In the genomic region with DNA sequence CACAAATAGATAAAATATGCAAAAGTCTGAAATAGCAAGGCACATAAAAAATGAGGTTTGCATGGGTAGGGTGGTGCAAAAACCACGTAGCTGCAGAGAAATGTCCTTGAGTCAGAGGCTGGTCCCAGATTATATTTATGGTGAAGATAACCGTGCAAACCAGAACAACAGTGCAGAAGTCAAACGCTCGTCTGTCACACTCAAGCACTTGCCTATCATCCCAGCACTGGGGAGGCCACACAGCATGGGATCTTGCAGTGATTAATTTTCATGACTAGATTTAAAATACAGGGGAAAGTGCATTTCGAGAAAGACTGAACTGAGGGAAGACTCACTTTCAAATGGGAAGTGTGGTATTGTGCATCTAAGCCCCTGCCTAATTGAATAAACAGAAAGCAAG, we compare ENCODE assay signal across 19 mouse cellular contexts.
"Had no signal": no experiment of that assay in that cellular context is flagged by ENCODE, and none has a peak within 500 bp of the region (broad histone marks: within the 10 kb centered on the region; RNA-seq: fewer than 3 reads in every experiment).

No protein-coding gene starts in this region.

- H3K9ac ChIP-seq: limb, embryonic 12.5 days; limb, embryonic 15.5 days; liver, embryonic 14.5 days; liver, postnatal 0 days; lung, embryonic 14.5 days; neural tube, embryonic 12.5 days; neural tube, embryonic 15.5 days had no signal

- H3K9me3 ChIP-seq: limb, embryonic 12.5 days; limb, embryonic 15.5 days; megakaryocyte, embryonic 14.5 days; neural tube, embryonic 12.5 days; neural tube, embryonic 15.5 days had no signal

- H3K4me3 ChIP-seq: limb, embryonic 12.5 days; limb, embryonic 15.5 days; megakaryocyte, embryonic 14.5 days; neural tube, embryonic 12.5 days; neural tube, embryonic 15.5 days had no signal

- H3K27me3 ChIP-seq: limb, embryonic 12.5 days; limb, embryonic 15.5 days; megakaryocyte, embryonic 14.5 days; neural tube, embryonic 12.5 days; neural tube, embryonic 15.5 days had no signal

- H3K36me3 ChIP-seq: limb, embryonic 12.5 days; limb, embryonic 15.5 days; neural tube, embryonic 12.5 days; neural tube, embryonic 15.5 days had no signal

- ATAC-seq: liver, postnatal 0 days; lung, postnatal 0 days had no signal

- H3K27ac ChIP-seq: kidney, postnatal 0 days; limb, embryonic 12.5 days; limb, embryonic 15.5 days; liver, embryonic 14.5 days; macrophage; neural tube, embryonic 12.5 days; neural tube, embryonic 15.5 days had no signal

- DNase-seq: kidney, adult 2 months; kidney, postnatal 25 days; left cerebral cortex, postnatal 4 days; liver, postnatal 0 days; lung, embryonic 14.5 days; midbrain, embryonic 14.5 days; retina, postnatal 1 day; right cerebral cortex, postnatal 25 days had no signal

- H3K4me2 ChIP-seq: limb, embryonic 12.5 days; limb, embryonic 15.5 days; liver, embryonic 11.5 days; lung, embryonic 14.5 days; midbrain, embryonic 11.5 days; neural tube, embryonic 12.5 days; neural tube, embryonic 15.5 days had no signal
